Mouse (Mus musculus): ENCODE measurements around the gene Dcxr. TPM values are rescaled to one million over a fixed set of nuclear protein-coding genes. Genes with fewer than 3 reads are reported as not detected.

The Dcxr gene
- polyA plus RNA-seq, 1 experiment from 2014 or later = 11.9 TPM

GRCm38 (mm10) chr11:120712771-120713568 lies 14.1 kb downstream of the Dcxr start:
- no peaks in the 10 kb centered on the region for H3K9me3 ChIP-seq (ENCODE audit: control insufficient read depth, low read length)
- H3K9ac ChIP-seq (ENCODE audit: low read length) = peak overlapping the region; percentile 77
- WGBS = under 1% methylated on average over 38 of the region's 38 CpGs
- H3K4me2 ChIP-seq (ENCODE audit: low read length) = peak overlapping the region; percentile 92
- peaks cover 11 to 12% of the 10 kb centered on the region in 2 experiments for H3K4me1 ChIP-seq (ENCODE audit: control insufficient read depth in 2 of 2, insufficient read depth in 2 of 2, low read length in 2 of 2)
- peak overlapping the region; percentile 58 to 69 for H3K4me3 ChIP-seq (ENCODE audit: control insufficient read depth in 1 of 2, insufficient read depth in 1 of 2, low read depth in 1 of 2, low read length in 2 of 2)
- peak overlapping the region; percentile 71 to 78 for H3K27ac ChIP-seq (replicated peaks in 1 of 2; ENCODE audit: control insufficient read depth in 1 of 2, insufficient read depth in 1 of 2, low read depth in 2 of 2, low read length in 2 of 2)
- no peaks in the 10 kb centered on the region for H3K27me3 ChIP-seq (ENCODE audit: control insufficient read depth, insufficient read depth, low read length)
- H3K36me3 ChIP-seq (ENCODE audit: control insufficient read depth, insufficient read depth, low read length) = peaks cover 54% of the 10 kb centered on the region
- ATAC-seq (ENCODE audit: insufficient number of reproducible peaks, insufficient read depth, low FRiP score, low read depth) = peak; percentile 28

GRCm38 (mm10) chr11:120711980-120712604 lies 15.0 kb downstream of the Dcxr start:
- no peaks in the 10 kb centered on the region for H3K27me3 ChIP-seq (ENCODE audit: control insufficient read depth, insufficient read depth, low read length)
- H3K27ac ChIP-seq (replicated peaks in 1 of 2; ENCODE audit: control insufficient read depth in 1 of 2, insufficient read depth in 1 of 2, low read depth in 2 of 2, low read length in 2 of 2) = no peak overlapping the region
- peak overlapping the region; percentile 92; the same call in 1 of the 2 replicates for H3K4me2 ChIP-seq (ENCODE audit: low read length)
- no peak overlapping the region; a peak in 1 of 4 replicates for H3K4me3 ChIP-seq (ENCODE audit: control insufficient read depth in 1 of 2, insufficient read depth in 1 of 2, low read depth in 1 of 2, low read length in 2 of 2)
- WGBS = 62% methylated on average over 8 of the region's 8 CpGs
- no peak for ATAC-seq (ENCODE audit: insufficient number of reproducible peaks, insufficient read depth, low FRiP score, low read depth)
- peaks cover 46% of the 10 kb centered on the region for H3K36me3 ChIP-seq (ENCODE audit: control insufficient read depth, insufficient read depth, low read length)
- H3K9me3 ChIP-seq (ENCODE audit: control insufficient read depth, low read length) = no peaks in the 10 kb centered on the region
- H3K4me1 ChIP-seq (ENCODE audit: control insufficient read depth in 2 of 2, insufficient read depth in 2 of 2, low read length in 2 of 2) = peaks cover 11 to 15% of the 10 kb centered on the region in 2 experiments
- H3K9ac ChIP-seq (ENCODE audit: low read length) = peak overlapping the region; percentile 77; the same call in 1 of the 2 replicates

GRCm38 (mm10) chr11:120710672-120711071 lies 16.4 kb downstream of the Dcxr start:
- no peak for ATAC-seq (ENCODE audit: insufficient number of reproducible peaks, insufficient read depth, low FRiP score, low read depth)
- WGBS = 85% methylated on average over 5 of the region's 5 CpGs
- Histone ChIP-seq H3K4me3 (ENCODE audit: control insufficient read depth in 1 of 2, insufficient read depth in 1 of 2, low read depth in 1 of 2, low read length in 2 of 2) (no peak overlapping the region), H3K9ac (ENCODE audit: low read length) (no peak overlapping the region), H3K4me2 (ENCODE audit: low read length) (no peak overlapping the region), H3K27me3 (ENCODE audit: control insufficient read depth, insufficient read depth, low read length) (no peaks in the 10 kb centered on the region), H3K9me3 (ENCODE audit: control insufficient read depth, low read length) (no peaks in the 10 kb centered on the region), H3K4me1 (ENCODE audit: control insufficient read depth in 2 of 2, insufficient read depth in 2 of 2, low read length in 2 of 2) (peaks cover 21 to 22% of the 10 kb centered on the region in 2 experiments), H3K27ac (replicated peaks in 1 of 2; ENCODE audit: control insufficient read depth in 1 of 2, insufficient read depth in 1 of 2, low read depth in 2 of 2, low read length in 2 of 2) (no peak overlapping the region), H3K36me3 (ENCODE audit: control insufficient read depth, insufficient read depth, low read length) (peaks cover 39% of the 10 kb centered on the region)

DNA sequence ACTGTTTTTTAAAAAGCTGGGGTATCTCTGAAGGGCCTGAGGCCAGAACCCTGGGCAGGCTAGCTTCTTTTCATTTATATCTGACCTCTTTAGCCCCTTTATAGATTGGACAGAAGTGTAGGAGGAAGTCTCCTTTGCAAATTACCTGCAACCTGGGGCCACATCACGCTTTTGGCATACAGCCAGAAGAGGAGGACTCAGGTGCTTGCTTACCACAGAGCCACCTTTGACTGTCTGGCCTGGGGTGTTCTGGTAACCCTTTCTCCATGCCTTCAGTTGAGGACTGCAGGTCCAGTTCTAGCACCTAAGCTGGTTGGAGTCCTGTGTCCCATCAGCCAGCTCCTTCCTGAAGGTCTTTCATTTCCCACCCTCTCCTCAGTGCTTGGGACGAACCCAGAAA lies 17.5 kb downstream of the Dcxr start:
- H3K36me3 ChIP-seq (ENCODE audit: control insufficient read depth, insufficient read depth, low read length) = peaks cover 31% of the 10 kb centered on the region
- H3K27me3 ChIP-seq (ENCODE audit: control insufficient read depth, insufficient read depth, low read length) = no peaks in the 10 kb centered on the region
- no peak overlapping the region for H3K4me2 ChIP-seq (ENCODE audit: low read length)
- H3K9me3 ChIP-seq (ENCODE audit: control insufficient read depth, low read length) = no peaks in the 10 kb centered on the region
- 82% methylated on average over 2 of the region's 2 CpGs for WGBS
- H3K4me3 ChIP-seq (ENCODE audit: control insufficient read depth in 1 of 2, insufficient read depth in 1 of 2, low read depth in 1 of 2, low read length in 2 of 2) = no peak overlapping the region
- no peak for ATAC-seq (ENCODE audit: insufficient number of reproducible peaks, insufficient read depth, low FRiP score, low read depth)
- peaks cover 26 to 29% of the 10 kb centered on the region in 2 experiments for H3K4me1 ChIP-seq (ENCODE audit: control insufficient read depth in 2 of 2, insufficient read depth in 2 of 2, low read length in 2 of 2)
- H3K27ac ChIP-seq (replicated peaks in 1 of 2; ENCODE audit: control insufficient read depth in 1 of 2, insufficient read depth in 1 of 2, low read depth in 2 of 2, low read length in 2 of 2) = no peak overlapping the region
- H3K9ac ChIP-seq (ENCODE audit: low read length) = no peak overlapping the region

DNA sequence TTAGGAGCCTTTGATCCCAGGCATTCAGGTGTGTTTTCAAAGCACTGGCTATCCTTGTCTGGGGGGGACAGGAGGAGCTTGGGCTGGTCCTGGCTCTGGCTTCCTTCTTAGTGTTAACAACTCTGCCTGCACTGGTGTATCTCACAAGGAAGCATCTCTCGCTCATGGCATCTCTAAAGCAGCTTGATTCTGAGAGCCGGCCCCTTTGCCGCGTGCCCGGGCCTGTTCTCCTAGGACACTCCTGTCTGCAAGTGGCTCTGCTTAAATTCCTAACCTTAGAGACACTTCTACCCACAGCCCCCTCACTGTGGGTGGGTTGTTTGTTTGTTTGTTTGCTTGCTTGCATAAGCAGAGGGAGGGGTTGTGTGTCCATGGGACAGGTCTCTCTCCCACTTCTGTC lies 19.1 kb downstream of the Dcxr start:
- Histone ChIP-seq H3K27me3 (ENCODE audit: control insufficient read depth, insufficient read depth, low read length) (no peaks in the 10 kb centered on the region), H3K4me1 (ENCODE audit: control insufficient read depth in 2 of 2, insufficient read depth in 2 of 2, low read length in 2 of 2) (peaks cover 35 to 39% of the 10 kb centered on the region in 2 experiments), H3K9me3 (ENCODE audit: control insufficient read depth, low read length) (no peaks in the 10 kb centered on the region), H3K4me3 (ENCODE audit: control insufficient read depth in 1 of 2, insufficient read depth in 1 of 2, low read depth in 1 of 2, low read length in 2 of 2) (no peak overlapping the region), H3K27ac (replicated peaks in 1 of 2; ENCODE audit: control insufficient read depth in 1 of 2, insufficient read depth in 1 of 2, low read depth in 2 of 2, low read length in 2 of 2) (no peak overlapping the region), H3K4me2 (ENCODE audit: low read length) (no peak overlapping the region), H3K36me3 (ENCODE audit: control insufficient read depth, insufficient read depth, low read length) (peaks cover 33% of the 10 kb centered on the region), H3K9ac (ENCODE audit: low read length) (no peak overlapping the region)
- no peak for ATAC-seq (ENCODE audit: insufficient number of reproducible peaks, insufficient read depth, low FRiP score, low read depth)
- 62% methylated on average over 5 of the region's 5 CpGs for WGBS

GRCm38 (mm10) chr11:120707225-120707624 lies 19.9 kb downstream of the Dcxr start:
- no peaks in the 10 kb centered on the region for H3K27me3 ChIP-seq (ENCODE audit: control insufficient read depth, insufficient read depth, low read length)
- H3K4me3 ChIP-seq (ENCODE audit: control insufficient read depth in 1 of 2, insufficient read depth in 1 of 2, low read depth in 1 of 2, low read length in 2 of 2) = no peak overlapping the region
- H3K27ac ChIP-seq (replicated peaks in 1 of 2; ENCODE audit: control insufficient read depth in 1 of 2, insufficient read depth in 1 of 2, low read depth in 2 of 2, low read length in 2 of 2) = peak overlapping the region in 1 of 2 experiments; percentile 37; a peak in 1 of 4 replicates
- no peak overlapping the region for H3K4me2 ChIP-seq (ENCODE audit: low read length)
- peaks cover 33 to 37% of the 10 kb centered on the region in 2 experiments for H3K4me1 ChIP-seq (ENCODE audit: control insufficient read depth in 2 of 2, insufficient read depth in 2 of 2, low read length in 2 of 2)
- H3K36me3 ChIP-seq (ENCODE audit: control insufficient read depth, insufficient read depth, low read length) = peaks cover 37% of the 10 kb centered on the region
- no peaks in the 10 kb centered on the region for H3K9me3 ChIP-seq (ENCODE audit: control insufficient read depth, low read length)
- ATAC-seq (ENCODE audit: insufficient number of reproducible peaks, insufficient read depth, low FRiP score, low read depth) = no peak
- peak overlapping the region; percentile 25; the same call in 1 of the 2 replicates for H3K9ac ChIP-seq (ENCODE audit: low read length)
- WGBS = 29% methylated on average over 12 of the region's 12 CpGs

DNA sequence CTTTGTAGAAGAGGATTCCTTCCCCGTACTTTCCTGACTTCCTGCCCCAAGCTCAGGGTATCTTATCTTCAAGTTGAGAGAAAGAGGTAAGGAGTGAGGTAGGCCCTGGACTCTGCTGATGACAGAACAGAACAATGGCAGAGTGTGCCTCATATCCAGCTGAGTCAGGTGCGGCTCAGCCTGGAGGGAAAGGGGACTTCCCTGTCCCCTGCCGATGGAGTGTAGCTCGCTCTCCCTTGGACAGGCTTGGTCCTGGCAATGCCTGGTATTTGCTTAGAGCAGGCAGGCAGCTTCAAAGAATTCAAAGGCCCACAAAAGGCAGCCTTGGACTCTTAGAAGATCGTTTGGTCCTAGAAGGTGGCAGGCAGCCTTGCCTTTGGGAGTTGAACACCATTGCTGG lies 21.0 kb downstream of the Dcxr start:
- no peak for ATAC-seq (ENCODE audit: insufficient number of reproducible peaks, insufficient read depth, low FRiP score, low read depth)
- Histone ChIP-seq H3K4me2 (ENCODE audit: low read length) (no peak overlapping the region), H3K4me3 (ENCODE audit: control insufficient read depth in 1 of 2, insufficient read depth in 1 of 2, low read depth in 1 of 2, low read length in 2 of 2) (no peak overlapping the region), H3K4me1 (ENCODE audit: control insufficient read depth in 2 of 2, insufficient read depth in 2 of 2, low read length in 2 of 2) (peaks cover 33 to 37% of the 10 kb centered on the region in 2 experiments), H3K9ac (ENCODE audit: low read length) (no peak overlapping the region), H3K27ac (replicated peaks in 1 of 2; ENCODE audit: control insufficient read depth in 1 of 2, insufficient read depth in 1 of 2, low read depth in 2 of 2, low read length in 2 of 2) (no peak overlapping the region; a peak in 1 of 4 replicates), H3K27me3 (ENCODE audit: control insufficient read depth, insufficient read depth, low read length) (no peaks in the 10 kb centered on the region), H3K9me3 (ENCODE audit: control insufficient read depth, low read length) (no peaks in the 10 kb centered on the region), H3K36me3 (ENCODE audit: control insufficient read depth, insufficient read depth, low read length) (peaks cover 42% of the 10 kb centered on the region)
- WGBS = 59% methylated on average over 5 of the region's 5 CpGs

Data from heart, embryonic 14.5 days (tissue).